Mouse (Mus musculus) CH12.LX (cell line): Measurements from ENCODE around the gene Dlgap3.

Source experiments
- CTCF ChIP-seq, 2 experiments: IDR thresholded peaks in 1 of 2; conservative IDR thresholded peaks in 1 of 2; 2 replicates each; pipeline ENCODE4 v1.5.1; 2011 to 2012; ENCODE audit warnings: low read depth in 2 of 2, low read length in 2 of 2, improper control_type of control experiment in 1 of 2, inconsistent platforms in 1 of 2, mild to moderate bottlenecking in 1 of 2, moderate library complexity in 1 of 2
- ELF1 ChIP-seq: IDR thresholded peaks from 2 replicates; pipeline ENCODE4 v1.6.1; 2014; ENCODE audit warnings: low read depth, mild to moderate bottlenecking, inconsistent platforms, low read length, improper control_type of control experiment
- EP300 ChIP-seq: IDR thresholded peaks from 2 replicates; pipeline ENCODE4 v1.6.1; 2011; ENCODE audit warnings: low read length, improper control_type of control experiment
- MAFK ChIP-seq: IDR thresholded peaks from 2 replicates; pipeline ENCODE4 v1.6.1; 2011; ENCODE audit warnings: low read length, improper control_type of control experiment; ENCODE audit not compliant: insufficient replicate concordance
- MEF2A ChIP-seq: IDR thresholded peaks from 2 replicates; pipeline ENCODE4 v1.6.1; 2014; ENCODE audit warnings: low read depth, mild to moderate bottlenecking, inconsistent platforms, low read length, improper control_type of control experiment, borderline replicate concordance
- MXI1 ChIP-seq: IDR thresholded peaks from 2 replicates; pipeline ENCODE4 v1.6.1; 2011; ENCODE audit warnings: mild to moderate bottlenecking, low read depth, low read length, improper control_type of control experiment
- MYC ChIP-seq: IDR thresholded peaks from 2 replicates; pipeline ENCODE4 v1.6.1; 2011; ENCODE audit warnings: low read depth, mild to moderate bottlenecking, improper control_type of control experiment, low read length
- NRF1 ChIP-seq: IDR thresholded peaks from 2 replicates; pipeline ENCODE4 v1.6.1; 2014; ENCODE audit warnings: low read depth, mild to moderate bottlenecking, inconsistent platforms, low read length, improper control_type of control experiment, moderate library complexity
- PAX5 ChIP-seq: IDR thresholded peaks from 2 replicates; pipeline ENCODE4 v1.6.1; 2012; ENCODE audit warnings: low read length, inconsistent platforms, mixed read lengths
- POLR2A ChIP-seq: IDR thresholded peaks from 2 replicates; pipeline ENCODE4 v1.6.1; 2011; ENCODE audit warnings: low read depth, mild to moderate bottlenecking, improper control_type of control experiment, low read length
- POLR2AphosphoS2 ChIP-seq: IDR thresholded peaks from 2 replicates; pipeline ENCODE4 v1.6.1; 2011; ENCODE audit warnings: low read depth, low read length, improper control_type of control experiment
- TBP ChIP-seq: conservative IDR thresholded peaks from 2 replicates; pipeline ENCODE4 v1.6.1; 2011; ENCODE audit warnings: low read depth, low read length, improper control_type of control experiment
- USF1 ChIP-seq: IDR thresholded peaks from 2 replicates; pipeline ENCODE4 v1.6.1; 2014; ENCODE audit warnings: low read depth, mild to moderate bottlenecking, inconsistent platforms, low read length, improper control_type of control experiment
- ZMIZ1 ChIP-seq: IDR thresholded peaks from 2 replicates; pipeline ENCODE4 v1.6.1; 2012; ENCODE audit warnings: low read depth, mild to moderate bottlenecking, inconsistent platforms, low read length, improper control_type of control experiment

- TF ChIP-seq PAX5 (no peak), ELF1 (no peak), CTCF (conservative IDR thresholded peaks at IDR 0.05 in 1 of 2, IDR thresholded peaks at IDR 0.05 in 1 of 2; ENCODE audit: low read depth in 2 of 2, low read length in 2 of 2) (no peak), POLR2AphosphoS2 (no peak), NRF1 (no peak), POLR2A (no peak), MEF2A (no peak), MYC (no peak), ZMIZ1 (no peak), TBP (no peak), MAFK (no peak), MXI1 (no peak), EP300 (no peak), USF1 (no peak)
These were observed 83.1 kb downstream of the Dlgap3 start for GRCm38 (mm10) chr4:127251963-127252585.
